Mouse (Mus musculus): ENCODE measurements around the gene Pum2. TPM values are rescaled to one million over a fixed set of nuclear protein-coding genes. Genes with fewer than 3 reads are reported as not detected.

Gene Pum2
- polyA plus RNA-seq, 1 experiment from 2014 or later, result 69.2 TPM

DNA sequence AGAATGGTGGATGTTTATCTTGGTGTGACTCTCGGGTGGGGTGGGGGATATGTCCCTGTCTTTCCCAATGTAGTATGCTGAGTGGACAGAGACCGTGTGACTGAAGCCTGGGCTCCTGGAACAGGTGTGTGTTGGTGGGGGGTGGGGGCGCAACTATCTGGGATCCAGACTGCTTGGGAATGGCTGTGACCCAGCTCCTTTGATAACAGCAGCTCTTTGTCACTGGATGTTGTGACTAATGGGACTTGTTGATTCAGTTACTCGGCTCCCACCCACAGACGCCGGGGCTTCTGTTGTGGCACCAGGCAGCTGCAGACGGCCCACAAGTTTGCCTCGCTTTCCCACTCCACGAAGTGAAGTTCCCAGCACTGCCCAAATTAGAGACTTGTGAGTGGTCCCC, 110.3 kb downstream of the Pum2 start:
- H3K4me3 ChIP-seq (ENCODE audit: low read depth, low read length), result no peak overlapping the region
- peaks cover 68% of the 10 kb centered on the region for H3K4me1 ChIP-seq (ENCODE audit: control insufficient read depth, insufficient read depth, low read length)
- WGBS, result 66% methylated on average over 9 of the region's 9 CpGs
- H3K27ac ChIP-seq (ENCODE audit: low read length), result no peak overlapping the region; the same call in 1 of the 2 replicates
- no peak overlapping the region for H3K4me2 ChIP-seq (replicated peaks; ENCODE audit: low read depth, low read length)
- no peak for ATAC-seq (ENCODE audit: insufficient number of reproducible peaks, insufficient read depth, low FRiP score, low read depth)
- H3K9ac ChIP-seq (replicated peaks; ENCODE audit: low read depth, low read length), result no peak overlapping the region
- H3K27me3 ChIP-seq (ENCODE audit: control insufficient read depth, insufficient read depth, low read length), result no peaks in the 10 kb centered on the region
- no peaks in the 10 kb centered on the region for H3K9me3 ChIP-seq (ENCODE audit: control insufficient read depth, low read depth, low read length)
- no peaks in the 10 kb centered on the region for H3K36me3 ChIP-seq (ENCODE audit: control insufficient read depth, insufficient read depth, low read length)

DNA sequence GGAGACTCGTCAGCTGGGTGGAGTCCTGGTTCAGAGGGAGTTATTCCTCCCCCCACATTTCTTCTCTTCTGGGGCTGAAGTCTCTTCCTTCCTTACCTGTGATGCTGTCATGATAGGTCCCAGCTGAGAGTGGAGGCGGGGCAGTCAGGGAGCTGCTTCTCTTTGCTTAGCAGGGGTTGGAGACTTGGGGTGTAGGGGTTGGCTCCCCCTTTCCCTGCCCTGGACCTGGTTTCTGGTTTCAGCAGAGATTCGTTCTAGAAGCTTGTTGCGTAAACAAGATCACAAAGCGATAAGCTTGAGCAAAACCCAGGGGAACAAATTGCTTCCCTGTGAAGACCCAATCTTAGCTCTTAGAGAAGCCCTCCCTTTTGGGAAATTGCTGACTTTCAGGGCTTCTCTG, 112.5 kb downstream of the Pum2 start:
- H3K9ac ChIP-seq (replicated peaks; ENCODE audit: low read depth, low read length), result no peak overlapping the region
- no peak overlapping the region for H3K4me3 ChIP-seq (ENCODE audit: low read depth, low read length)
- peaks cover 17% of the 10 kb centered on the region for H3K36me3 ChIP-seq (ENCODE audit: control insufficient read depth, insufficient read depth, low read length)
- ATAC-seq (ENCODE audit: insufficient number of reproducible peaks, insufficient read depth, low FRiP score, low read depth), result no peak
- H3K4me2 ChIP-seq (replicated peaks; ENCODE audit: low read depth, low read length), result no peak overlapping the region
- no peaks in the 10 kb centered on the region for H3K27me3 ChIP-seq (ENCODE audit: control insufficient read depth, insufficient read depth, low read length)
- H3K9me3 ChIP-seq (ENCODE audit: control insufficient read depth, low read depth, low read length), result no peaks in the 10 kb centered on the region
- 54% methylated on average over 5 of the region's 5 CpGs for WGBS
- no peak overlapping the region for H3K27ac ChIP-seq (ENCODE audit: low read length)
- peaks cover 47% of the 10 kb centered on the region for H3K4me1 ChIP-seq (ENCODE audit: control insufficient read depth, insufficient read depth, low read length)

GRCm38 (mm10) chr12:8786984-8787730, 113.2 kb downstream of the Pum2 start:
- no peaks in the 10 kb centered on the region for H3K9me3 ChIP-seq (ENCODE audit: control insufficient read depth, low read depth, low read length)
- no peak overlapping the region for H3K9ac ChIP-seq (replicated peaks; ENCODE audit: low read depth, low read length)
- no peak overlapping the region for H3K27ac ChIP-seq (ENCODE audit: low read length)
- no peak overlapping the region for H3K4me3 ChIP-seq (ENCODE audit: low read depth, low read length)
- H3K4me2 ChIP-seq (replicated peaks; ENCODE audit: low read depth, low read length), result no peak overlapping the region
- peaks cover 22% of the 10 kb centered on the region for H3K36me3 ChIP-seq (ENCODE audit: control insufficient read depth, insufficient read depth, low read length)
- peaks cover 40% of the 10 kb centered on the region for H3K4me1 ChIP-seq (ENCODE audit: control insufficient read depth, insufficient read depth, low read length)
- H3K27me3 ChIP-seq (ENCODE audit: control insufficient read depth, insufficient read depth, low read length), result no peaks in the 10 kb centered on the region
- no peak for ATAC-seq (ENCODE audit: insufficient number of reproducible peaks, insufficient read depth, low FRiP score, low read depth)
- 84% methylated on average over 12 of the region's 12 CpGs for WGBS

- peaks cover 34% of the 10 kb centered on the region for H3K4me1 ChIP-seq (ENCODE audit: control insufficient read depth, insufficient read depth, low read length)
- H3K36me3 ChIP-seq (ENCODE audit: control insufficient read depth, insufficient read depth, low read length), result peaks cover 28% of the 10 kb centered on the region
- H3K27ac ChIP-seq (ENCODE audit: low read length), result no peak overlapping the region
- no peaks in the 10 kb centered on the region for H3K9me3 ChIP-seq (ENCODE audit: control insufficient read depth, low read depth, low read length)
- 68% methylated on average over 3 of the region's 3 CpGs for WGBS
- H3K4me3 ChIP-seq (ENCODE audit: low read depth, low read length), result no peak overlapping the region
- ATAC-seq (ENCODE audit: insufficient number of reproducible peaks, insufficient read depth, low FRiP score, low read depth), result no peak
- no peak overlapping the region for H3K4me2 ChIP-seq (replicated peaks; ENCODE audit: low read depth, low read length)
- H3K27me3 ChIP-seq (ENCODE audit: control insufficient read depth, insufficient read depth, low read length), result no peaks in the 10 kb centered on the region
- no peak overlapping the region for H3K9ac ChIP-seq (replicated peaks; ENCODE audit: low read depth, low read length)
Measured at GRCm38 (mm10) chr12:8788469-8788868, 114.5 kb downstream of the Pum2 start.

GRCm38 (mm10) chr12:8790615-8791014, 116.7 kb downstream of the Pum2 start:
- Histone ChIP-seq H3K9ac (replicated peaks; ENCODE audit: low read depth, low read length) (no peak overlapping the region), H3K36me3 (ENCODE audit: control insufficient read depth, insufficient read depth, low read length) (peaks cover 31% of the 10 kb centered on the region), H3K4me3 (ENCODE audit: low read depth, low read length) (no peak overlapping the region), H3K4me2 (replicated peaks; ENCODE audit: low read depth, low read length) (no peak overlapping the region), H3K4me1 (ENCODE audit: control insufficient read depth, insufficient read depth, low read length) (peaks cover 17% of the 10 kb centered on the region), H3K27me3 (ENCODE audit: control insufficient read depth, insufficient read depth, low read length) (no peaks in the 10 kb centered on the region), H3K27ac (ENCODE audit: low read length) (no peak overlapping the region), H3K9me3 (ENCODE audit: control insufficient read depth, low read depth, low read length) (no peaks in the 10 kb centered on the region)
- ATAC-seq (ENCODE audit: insufficient number of reproducible peaks, insufficient read depth, low FRiP score, low read depth), result no peak
- 90% methylated on average over 12 of the region's 12 CpGs for WGBS

DNA sequence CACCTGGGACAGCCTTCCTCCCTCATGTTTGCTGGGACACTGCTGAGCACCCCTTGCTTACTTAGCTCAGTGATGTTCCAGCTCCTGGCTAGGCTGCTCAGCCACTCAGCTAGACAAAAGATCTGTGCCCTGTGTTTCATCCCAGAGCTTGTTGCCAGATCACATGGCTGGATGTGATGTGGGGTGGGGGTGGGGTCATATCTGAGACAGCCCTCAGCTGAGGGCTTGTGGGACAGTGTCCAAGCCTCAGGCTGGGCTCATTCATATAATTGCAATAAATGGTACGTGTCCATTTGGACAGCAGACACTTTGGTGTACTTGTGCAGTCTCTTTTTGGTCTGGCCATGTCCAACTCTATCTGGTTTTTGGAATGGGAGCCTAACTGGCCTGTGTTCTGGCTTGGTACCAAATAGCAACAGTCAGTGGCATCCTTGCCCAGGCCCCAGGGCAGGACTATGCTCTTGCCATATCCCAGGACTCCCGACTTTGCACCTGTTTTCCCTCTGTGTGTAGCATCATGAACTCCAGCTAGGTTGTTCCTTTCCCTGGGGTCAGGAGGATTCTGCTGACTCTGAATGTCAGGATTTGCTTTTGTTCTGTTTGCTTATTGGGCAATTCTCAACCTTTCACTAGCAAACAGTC, 119.6 kb downstream of the Pum2 start:
- Histone ChIP-seq H3K4me1 (ENCODE audit: control insufficient read depth, insufficient read depth, low read length) (peaks cover 13% of the 10 kb centered on the region), H3K36me3 (ENCODE audit: control insufficient read depth, insufficient read depth, low read length) (peaks cover 31% of the 10 kb centered on the region), H3K9me3 (ENCODE audit: control insufficient read depth, low read depth, low read length) (no peaks in the 10 kb centered on the region), H3K4me2 (replicated peaks; ENCODE audit: low read depth, low read length) (no peak overlapping the region), H3K27ac (ENCODE audit: low read length) (no peak overlapping the region), H3K4me3 (ENCODE audit: low read depth, low read length) (no peak overlapping the region), H3K9ac (replicated peaks; ENCODE audit: low read depth, low read length) (no peak overlapping the region), H3K27me3 (ENCODE audit: control insufficient read depth, insufficient read depth, low read length) (no peaks in the 10 kb centered on the region)
- WGBS, result 86% methylated on average over 2 of the region's 2 CpGs
- no peak for ATAC-seq (ENCODE audit: insufficient number of reproducible peaks, insufficient read depth, low FRiP score, low read depth)

DNA sequence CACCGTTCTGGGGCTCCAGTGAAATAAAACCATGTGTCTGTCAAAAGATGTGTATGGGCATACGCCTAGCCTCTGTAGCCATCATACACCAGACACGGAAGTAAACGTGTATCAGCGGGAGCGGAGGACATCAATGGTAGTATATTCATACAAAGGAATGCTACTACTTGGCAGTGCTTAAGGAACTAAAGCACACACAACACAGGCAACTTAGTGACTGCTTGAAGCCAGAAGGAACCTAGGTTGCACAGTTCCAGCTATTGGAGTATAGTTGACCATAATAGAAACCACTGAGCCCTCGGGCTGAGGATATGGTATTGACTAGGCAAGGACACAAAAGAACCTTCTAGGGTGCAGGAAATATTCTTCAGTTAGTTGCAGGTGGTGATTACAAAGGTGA, 124.0 kb downstream of the Pum2 start:
- Histone ChIP-seq H3K36me3 (ENCODE audit: control insufficient read depth, insufficient read depth, low read length) (peaks cover 7% of the 10 kb centered on the region), H3K9me3 (ENCODE audit: control insufficient read depth, low read depth, low read length) (no peaks in the 10 kb centered on the region), H3K4me3 (ENCODE audit: low read depth, low read length) (no peak overlapping the region), H3K27ac (ENCODE audit: low read length) (peak overlapping the region; percentile 85), H3K4me1 (ENCODE audit: control insufficient read depth, insufficient read depth, low read length) (peaks cover 27% of the 10 kb centered on the region), H3K27me3 (ENCODE audit: control insufficient read depth, insufficient read depth, low read length) (no peaks in the 10 kb centered on the region), H3K4me2 (replicated peaks; ENCODE audit: low read depth, low read length) (no peak overlapping the region), H3K9ac (replicated peaks; ENCODE audit: low read depth, low read length) (no peak overlapping the region)
- 78% methylated on average over 7 of the region's 7 CpGs for WGBS
- ATAC-seq (ENCODE audit: insufficient number of reproducible peaks, insufficient read depth, low FRiP score, low read depth), result no peak

DNA sequence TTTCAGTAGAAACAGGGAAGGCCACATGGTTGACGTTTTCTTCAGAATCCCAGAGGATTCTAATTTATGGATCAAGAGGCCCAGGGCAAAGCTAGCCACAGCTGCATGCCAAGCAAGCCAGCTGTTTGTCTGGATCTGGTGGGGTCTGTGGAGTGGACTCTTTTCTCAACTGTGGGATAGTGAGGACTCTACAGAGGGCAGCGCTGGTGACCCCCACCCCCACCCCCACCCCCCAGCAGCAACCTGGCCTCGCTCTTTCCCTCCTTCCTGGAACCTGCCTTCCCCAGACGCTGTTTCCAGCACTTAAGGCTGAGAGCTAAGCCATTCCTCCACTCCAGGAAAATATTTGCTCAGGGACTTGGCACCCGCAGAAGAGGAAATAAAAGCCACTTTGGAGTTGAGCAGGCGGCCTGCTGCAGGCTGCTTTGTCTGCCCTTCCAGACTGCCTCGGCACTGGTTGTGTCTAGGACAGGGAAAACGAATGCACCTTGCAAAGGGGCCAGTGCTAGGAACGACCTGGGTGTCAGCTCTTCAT, 124.6 kb downstream of the Pum2 start:
- peak; percentile 34; the same call in 1 of the 2 replicates for ATAC-seq (ENCODE audit: insufficient number of reproducible peaks, insufficient read depth, low FRiP score, low read depth)
- 15% methylated on average over 9 of the region's 9 CpGs for WGBS
- Histone ChIP-seq H3K9ac (replicated peaks; ENCODE audit: low read depth, low read length) (no peak overlapping the region), H3K36me3 (ENCODE audit: control insufficient read depth, insufficient read depth, low read length) (0 out of 2 replicates have a peak, but pooled peaks cover 2% of the 10 kb centered on the region), H3K27ac (ENCODE audit: low read length) (peak overlapping the region; percentile 85), H3K4me1 (ENCODE audit: control insufficient read depth, insufficient read depth, low read length) (peaks cover 30% of the 10 kb centered on the region), H3K4me2 (replicated peaks; ENCODE audit: low read depth, low read length) (no peak overlapping the region), H3K4me3 (ENCODE audit: low read depth, low read length) (no peak overlapping the region), H3K27me3 (ENCODE audit: control insufficient read depth, insufficient read depth, low read length) (no peaks in the 10 kb centered on the region), H3K9me3 (ENCODE audit: control insufficient read depth, low read depth, low read length) (no peaks in the 10 kb centered on the region)

Data from stomach, embryonic 14.5 days (tissue).